Mouse (Mus musculus): ENCODE measurements at regions not wholly inside any gene's neighbourhood (a gene's known extent, or its start where the extent isn't known, plus 50 kb on each side); places are given as distances from the start of the nearest gene placed in this dataset.
A peak's percentile ranks its signal among the peaks of the same experiment; 100 is the strongest.
"Not testable (repeated sequence)": the region's sequence is repeated elsewhere in the genome, so short reads cannot be mapped to it uniquely, and the experiment has no call there.

DNA sequence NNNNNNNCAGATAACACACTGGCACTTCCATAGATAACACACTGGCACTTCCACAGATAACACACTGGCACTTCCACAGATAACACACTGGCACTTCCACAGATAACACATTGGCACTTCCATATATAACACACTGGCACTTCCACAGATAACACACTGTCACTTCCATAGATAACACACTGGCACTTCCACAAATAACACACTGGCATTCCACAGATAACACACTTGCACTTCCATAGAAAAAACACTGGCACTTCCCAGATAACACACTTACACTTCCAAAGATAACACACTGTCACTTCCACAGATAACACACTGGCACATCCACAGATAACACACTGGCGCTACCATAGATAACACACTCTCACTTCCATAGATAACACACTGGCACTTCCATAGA is 105.7 kb upstream of the Afdn start:
- H3K27me3 ChIP-seq (ENCODE audit: control insufficient read depth, insufficient read depth, low read length); DNase-seq (ENCODE audit: extremely low read depth, low read depth, low spot score); H3K36me3 ChIP-seq (ENCODE audit: control insufficient read depth, insufficient read depth, low read length); H3K4me3 ChIP-seq (ENCODE audit: insufficient read depth, low read depth, low read length); H3K4me1 ChIP-seq (ENCODE audit: control insufficient read depth, insufficient read depth, low read length); H3K9ac ChIP-seq (ENCODE audit: low read depth, low read length); H3K27ac ChIP-seq (replicated peaks; ENCODE audit: insufficient read depth, low read depth, low read length); H3K79me2 ChIP-seq (ENCODE audit: control insufficient read depth, insufficient read depth, low read length): not testable (repeated sequence)
- WGBS = 65% methylated on average over 1 of the region's 1 CpGs

DNA sequence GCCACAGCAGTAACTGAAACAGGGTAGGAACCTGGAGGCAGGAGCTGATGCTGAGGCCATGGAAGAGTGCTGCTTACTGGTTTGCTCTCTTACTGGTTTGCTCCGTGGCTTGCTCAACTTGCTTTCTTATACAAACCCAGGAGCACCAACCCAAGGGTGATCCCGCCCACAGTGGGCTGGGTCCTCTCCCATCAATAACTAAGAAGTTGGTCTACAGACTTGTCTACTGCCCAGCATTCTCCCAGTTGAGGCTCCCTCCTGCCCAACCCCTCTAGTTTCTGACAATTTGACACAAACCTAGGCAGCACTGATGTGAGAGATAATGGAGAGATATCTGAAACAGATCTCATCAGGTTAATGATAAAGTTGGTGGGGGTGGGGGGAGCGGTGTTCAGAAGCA is 104.3 kb upstream of the Afdn start:
- TF ChIP-seq POLR2A (IDR thresholded peaks at IDR 0.05; ENCODE audit: extremely low read depth, insufficient read depth, low read length) = no peak
- TF ChIP-seq CTCF (IDR thresholded peaks at IDR 0.05; ENCODE audit: low read depth, low read length) = no peak
- H3K27me3 ChIP-seq (ENCODE audit: control insufficient read depth, insufficient read depth, low read length) = no peaks in the 10 kb centered on the region
- no peaks in the 10 kb centered on the region for H3K36me3 ChIP-seq (ENCODE audit: control insufficient read depth, insufficient read depth, low read length)
- H3K4me1 ChIP-seq (ENCODE audit: control insufficient read depth, insufficient read depth, low read length) = peaks cover 3% of the 10 kb centered on the region; the same call in 1 of the 2 replicates
- H3K9ac ChIP-seq (ENCODE audit: low read depth, low read length) = no peak overlapping the region
- H3K79me2 ChIP-seq (ENCODE audit: control insufficient read depth, insufficient read depth, low read length) = no peaks in the 10 kb centered on the region
- WGBS = 14% methylated on average over 3 of the region's 3 CpGs
- peak overlapping the region; percentile 16; the same call in 1 of the 2 replicates for H3K27ac ChIP-seq (replicated peaks; ENCODE audit: insufficient read depth, low read depth, low read length)
- H3K4me3 ChIP-seq (ENCODE audit: insufficient read depth, low read depth, low read length) = no peak overlapping the region
- DNase-seq (ENCODE audit: extremely low read depth, low read depth, low spot score) = peak; percentile 33

DNA sequence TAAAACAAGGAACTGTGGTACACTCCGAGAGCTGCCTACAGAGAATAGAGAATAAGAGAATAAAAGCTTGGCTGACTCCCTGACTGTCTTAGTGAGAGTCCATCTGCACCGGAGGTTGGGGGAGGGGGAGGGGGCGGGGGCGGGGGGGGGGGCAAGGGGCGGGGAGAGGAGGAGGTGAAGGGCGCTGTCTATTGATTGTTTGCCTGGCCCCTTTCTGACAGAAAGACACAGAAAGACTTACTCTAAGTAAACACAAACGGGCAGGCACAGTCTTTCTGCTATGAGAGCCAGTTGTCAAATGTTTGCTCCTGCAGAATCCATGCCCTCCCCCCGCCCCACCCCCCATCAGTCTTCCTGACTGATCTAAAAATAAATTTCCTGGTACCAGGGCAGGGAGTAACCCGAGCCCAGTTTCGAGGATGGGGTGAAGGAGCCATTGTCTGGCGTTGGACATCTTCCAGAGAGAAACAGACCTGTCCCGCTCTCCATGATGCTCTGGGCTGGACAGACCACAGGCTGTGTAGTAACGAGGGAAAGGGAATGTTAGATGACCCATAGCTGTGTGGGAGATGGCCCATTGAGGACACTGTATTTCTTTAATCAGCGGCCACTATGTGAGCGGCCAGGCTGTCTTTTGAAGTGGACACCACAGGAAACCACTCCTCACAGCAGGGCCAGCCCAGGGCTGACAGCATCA is 103.7 kb upstream of the Afdn start:
- H3K27me3 ChIP-seq (ENCODE audit: control insufficient read depth, insufficient read depth, low read length) = no peaks in the 10 kb centered on the region
- 3% methylated on average over 13 of the region's 15 CpGs for WGBS
- no peaks in the 10 kb centered on the region for H3K36me3 ChIP-seq (ENCODE audit: control insufficient read depth, insufficient read depth, low read length)
- peak; percentile 84 for DNase-seq (ENCODE audit: extremely low read depth, low read depth, low spot score)
- no peak overlapping the region for H3K4me3 ChIP-seq (ENCODE audit: insufficient read depth, low read depth, low read length)
- H3K9ac ChIP-seq (ENCODE audit: low read depth, low read length) = no peak overlapping the region
- peaks cover 6% of the 10 kb centered on the region for H3K4me1 ChIP-seq (ENCODE audit: control insufficient read depth, insufficient read depth, low read length)
- H3K27ac ChIP-seq (replicated peaks; ENCODE audit: insufficient read depth, low read depth, low read length) = peak overlapping the region; percentile 16
- no peak for TF ChIP-seq CTCF (IDR thresholded peaks at IDR 0.05; ENCODE audit: low read depth, low read length)
- no peaks in the 10 kb centered on the region for H3K79me2 ChIP-seq (ENCODE audit: control insufficient read depth, insufficient read depth, low read length)

DNA sequence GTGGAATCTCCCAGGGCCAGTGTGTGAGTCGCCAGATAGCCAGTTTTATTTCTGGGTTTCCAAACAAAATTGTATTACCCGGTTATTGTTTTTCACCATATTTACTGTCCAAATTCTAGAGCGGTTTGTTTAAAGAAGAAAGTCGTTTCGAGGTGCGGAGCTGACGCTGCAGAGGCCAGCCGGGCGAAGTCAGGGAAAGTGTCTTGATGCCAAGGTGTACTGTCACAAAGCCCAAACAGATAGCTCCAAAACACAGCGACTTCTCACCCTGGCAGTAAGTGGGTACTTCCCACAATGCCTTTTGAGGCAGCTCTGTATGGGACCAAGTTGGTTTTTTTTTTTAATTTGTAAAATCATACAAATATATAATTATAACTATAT is 103.2 kb upstream of the Afdn start:
- Histone ChIP-seq H3K27me3 (ENCODE audit: control insufficient read depth, insufficient read depth, low read length) (no peaks in the 10 kb centered on the region), H3K27ac (replicated peaks; ENCODE audit: insufficient read depth, low read depth, low read length) (peak overlapping the region; percentile 15), H3K36me3 (ENCODE audit: control insufficient read depth, insufficient read depth, low read length) (no peaks in the 10 kb centered on the region), H3K79me2 (ENCODE audit: control insufficient read depth, insufficient read depth, low read length) (no peaks in the 10 kb centered on the region), H3K4me1 (ENCODE audit: control insufficient read depth, insufficient read depth, low read length) (peaks cover 6% of the 10 kb centered on the region), H3K9ac (ENCODE audit: low read depth, low read length) (no peak overlapping the region), H3K4me3 (ENCODE audit: insufficient read depth, low read depth, low read length) (no peak overlapping the region)
- DNase-seq (ENCODE audit: extremely low read depth, low read depth, low spot score) = peak; percentile 60
- WGBS = 8% methylated on average over 10 of the region's 10 CpGs
- no peak for TF ChIP-seq CTCF (IDR thresholded peaks at IDR 0.05; ENCODE audit: low read depth, low read length)
- no peak for TF ChIP-seq POLR2A (IDR thresholded peaks at IDR 0.05; ENCODE audit: extremely low read depth, insufficient read depth, low read length)

DNA sequence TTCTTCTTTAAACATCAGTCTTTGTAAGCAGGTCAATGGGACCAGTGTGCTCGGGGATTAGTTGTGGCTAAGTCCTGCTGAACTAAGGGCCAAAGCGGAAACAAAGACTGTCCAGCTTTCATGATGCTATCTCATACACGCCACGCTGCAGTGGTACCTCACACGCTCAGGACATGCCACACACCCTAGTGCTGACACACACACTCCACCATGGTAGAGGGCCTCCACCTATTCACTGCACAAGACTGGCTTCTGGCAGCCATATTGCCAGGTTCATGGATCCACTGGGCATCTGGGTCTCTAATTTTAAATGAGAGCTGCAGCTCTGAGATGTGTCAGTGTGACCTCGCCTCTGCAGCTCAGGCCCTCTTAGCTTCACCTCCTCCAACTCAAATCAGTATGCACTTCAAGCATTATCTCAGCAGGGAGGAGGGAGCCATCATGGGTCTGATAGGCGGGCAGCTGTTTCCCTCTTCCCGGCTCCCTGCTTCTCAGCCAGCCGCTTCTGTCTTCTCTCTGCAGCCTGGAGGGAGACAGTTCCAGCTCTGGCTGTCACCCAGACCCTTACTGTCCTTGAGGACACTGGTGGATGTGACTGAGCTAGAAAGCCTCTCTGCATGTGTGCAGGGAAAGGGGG is 102.6 kb upstream of the Afdn start:
- Histone ChIP-seq H3K9ac (ENCODE audit: low read depth, low read length) (no peak overlapping the region), H3K4me3 (ENCODE audit: insufficient read depth, low read depth, low read length) (no peak overlapping the region), H3K79me2 (ENCODE audit: control insufficient read depth, insufficient read depth, low read length) (no peaks in the 10 kb centered on the region), H3K4me1 (ENCODE audit: control insufficient read depth, insufficient read depth, low read length) (peaks cover 6% of the 10 kb centered on the region), H3K27ac (replicated peaks; ENCODE audit: insufficient read depth, low read depth, low read length) (no peak overlapping the region), H3K36me3 (ENCODE audit: control insufficient read depth, insufficient read depth, low read length) (no peaks in the 10 kb centered on the region), H3K27me3 (ENCODE audit: control insufficient read depth, insufficient read depth, low read length) (no peaks in the 10 kb centered on the region)
- 82% methylated on average over 9 of the region's 9 CpGs for WGBS
- no peak for DNase-seq (ENCODE audit: extremely low read depth, low read depth, low spot score)
- TF ChIP-seq CTCF (IDR thresholded peaks at IDR 0.05; ENCODE audit: low read depth, low read length) (no peak), POLR2A (IDR thresholded peaks at IDR 0.05; ENCODE audit: extremely low read depth, insufficient read depth, low read length) (no peak)

DNA sequence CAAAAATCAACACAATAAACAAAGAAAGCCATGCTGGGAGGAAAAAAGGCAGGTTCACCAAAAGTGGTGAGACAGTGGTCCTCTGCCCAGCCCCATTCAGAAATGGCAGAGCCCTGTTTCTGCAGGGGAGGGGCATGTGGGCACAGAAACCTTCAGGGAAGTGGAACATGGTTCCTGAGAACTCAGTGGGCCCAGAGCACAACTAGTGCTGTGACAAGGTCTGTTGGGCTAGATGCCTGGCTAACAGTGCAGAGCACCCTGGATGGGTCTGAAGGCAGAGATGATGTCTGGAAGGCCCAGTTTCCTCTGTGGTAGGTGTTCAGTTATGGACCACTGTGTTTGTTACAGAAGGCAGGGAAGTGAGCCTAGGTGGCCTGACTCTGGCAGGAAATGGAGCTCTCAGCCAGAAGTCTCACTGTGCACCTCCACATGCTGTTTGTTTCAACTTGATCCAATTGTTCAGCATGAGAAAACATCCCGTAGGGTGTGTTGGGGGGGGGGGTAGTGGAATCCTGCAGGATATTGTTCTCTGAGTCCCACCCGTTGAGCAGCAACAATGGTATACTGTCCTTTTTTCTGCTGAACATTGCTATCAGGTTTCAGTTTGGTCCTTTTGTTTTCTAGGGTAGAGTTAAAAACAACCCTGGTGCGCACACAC is 101.9 kb upstream of the Afdn start:
- 88% methylated on average over 3 of the region's 3 CpGs for WGBS
- H3K4me3 ChIP-seq (ENCODE audit: insufficient read depth, low read depth, low read length) = no peak overlapping the region
- no peak for TF ChIP-seq POLR2A (IDR thresholded peaks at IDR 0.05; ENCODE audit: extremely low read depth, insufficient read depth, low read length)
- TF ChIP-seq CTCF (IDR thresholded peaks at IDR 0.05; ENCODE audit: low read depth, low read length) = no peak
- DNase-seq (ENCODE audit: extremely low read depth, low read depth, low spot score) = no peak
- H3K27me3 ChIP-seq (ENCODE audit: control insufficient read depth, insufficient read depth, low read length) = no peaks in the 10 kb centered on the region
- no peaks in the 10 kb centered on the region for H3K79me2 ChIP-seq (ENCODE audit: control insufficient read depth, insufficient read depth, low read length)
- H3K4me1 ChIP-seq (ENCODE audit: control insufficient read depth, insufficient read depth, low read length) = peaks cover 12% of the 10 kb centered on the region
- H3K9ac ChIP-seq (ENCODE audit: low read depth, low read length) = no peak overlapping the region
- H3K36me3 ChIP-seq (ENCODE audit: control insufficient read depth, insufficient read depth, low read length) = no peaks in the 10 kb centered on the region
- H3K27ac ChIP-seq (replicated peaks; ENCODE audit: insufficient read depth, low read depth, low read length) = no peak overlapping the region

Data from liver, adult 2 months (tissue).